Mouse (Mus musculus) skeletal muscle tissue, adult 2 months (tissue): ENCODE data around the gene Nelfe.
"Not testable (repeated sequence)": the region's sequence is repeated elsewhere in the genome, so short reads cannot be mapped to it uniquely, and the experiment has no call there.

Experiments used
- DNase-seq: peaks from one replicate; pipeline ENCODE4 v3.0.0-alpha.2; 2012; ENCODE audit warnings: low read depth, low spot score

Gene Nelfe

DNA sequence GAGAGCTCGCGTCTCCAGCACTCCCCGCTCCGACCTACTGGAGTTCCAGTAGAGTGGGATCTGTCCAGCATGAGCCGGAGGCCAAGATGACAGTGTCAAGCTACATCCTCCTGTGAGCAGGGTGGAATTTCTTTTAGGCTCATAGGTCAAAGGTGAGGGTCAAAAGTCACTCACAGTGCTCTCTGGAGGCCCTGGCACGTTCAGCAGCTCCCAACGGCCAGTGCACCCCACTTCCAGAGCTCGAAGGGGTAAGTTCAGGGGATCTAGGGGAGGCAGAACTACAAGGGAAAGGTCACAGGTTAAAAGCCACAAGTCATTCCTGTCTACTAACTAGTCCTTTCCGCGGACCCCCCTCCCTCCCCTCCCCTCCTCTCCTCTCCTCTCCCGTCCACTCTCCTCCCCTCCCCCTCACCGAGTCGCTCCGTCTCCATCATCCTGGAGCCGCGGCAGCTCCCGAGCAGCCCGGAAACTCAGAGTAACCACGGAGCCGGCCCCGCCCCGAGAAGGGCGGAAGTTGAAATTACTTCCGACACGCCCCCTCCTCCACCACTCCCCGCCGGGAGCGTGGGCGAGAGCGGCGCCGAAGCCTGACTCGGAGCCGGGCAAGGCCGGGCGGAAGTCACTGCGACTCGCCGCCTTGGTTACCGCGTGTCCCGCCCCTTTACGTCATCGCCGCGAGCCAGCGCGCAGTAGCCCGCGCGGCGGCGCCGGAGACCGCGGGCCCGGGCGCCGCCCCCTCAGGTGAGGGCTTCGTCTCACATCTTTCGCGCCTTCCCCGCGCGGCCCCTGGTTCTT lies at the start of gene Nelfe, which contains the start of gene Skiv2l:
TSS of gene Nelfe (plus strand) at position 670 of the 795 bp plus-strand sequence.
TSS of gene Skiv2l (minus strand) at position 489 of the 795 bp plus-strand sequence.
- DNase-seq: peak; percentile 95

- DNase-seq: not testable (repeated sequence)
These were observed 49.3 kb upstream of the Nelfe start for GRCm38 (mm10) chr17:34800781-34801305.

DNA sequence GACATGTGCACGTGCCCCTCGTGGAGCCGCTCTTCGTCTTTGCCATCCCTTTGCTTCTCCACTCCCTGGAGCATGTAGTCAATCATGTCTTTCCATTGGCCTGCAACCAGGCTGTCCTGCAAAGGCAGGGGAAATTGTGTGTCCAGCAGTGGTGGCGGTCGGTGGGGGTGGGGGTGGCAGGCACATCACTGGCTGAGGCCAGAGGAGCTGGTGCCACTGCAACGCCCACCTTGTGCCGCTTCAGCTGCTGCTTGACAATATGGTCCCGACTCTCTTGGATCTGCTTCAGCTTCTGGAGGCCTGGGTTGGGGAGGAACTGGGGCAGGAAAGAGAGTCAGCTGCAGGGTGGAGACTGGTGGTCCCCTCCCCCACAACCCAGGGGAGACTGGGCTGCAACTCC lies 47.4 kb upstream of the Nelfe start:
- DNase-seq: not testable (repeated sequence)

DNA sequence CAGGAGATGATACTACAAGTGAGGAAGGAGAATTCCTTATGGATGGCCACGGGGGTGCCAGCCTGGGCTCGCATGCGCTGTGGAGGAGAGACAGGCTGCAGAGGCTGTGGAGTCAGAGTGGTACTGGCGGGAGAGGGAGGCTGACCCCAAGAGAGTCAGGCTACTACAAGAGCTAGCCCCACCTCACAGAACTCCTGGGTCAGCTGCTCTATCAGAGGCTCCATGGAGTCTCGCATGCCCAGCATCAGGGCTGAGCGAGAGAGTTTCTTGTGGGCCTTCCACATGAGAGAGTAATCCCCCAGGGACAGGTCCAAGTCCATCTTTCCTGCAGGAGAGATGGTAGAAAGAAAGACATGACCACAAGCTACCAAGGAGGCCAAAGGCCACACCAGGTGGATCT lies 46.8 kb upstream of the Nelfe start:
- DNase-seq: not testable (repeated sequence)

GRCm38 (mm10) chr17:34804301-34804700 lies 45.9 kb upstream of the Nelfe start, which contains the start of gene Cyp21a1:
Gene Cyp21a1 (minus strand): TSS chr17:34804561.
- not testable (repeated sequence) for DNase-seq

GRCm38 (mm10) chr17:34804871-34805562 lies 45.2 kb upstream of the Nelfe start:
- no peak for DNase-seq

DNA sequence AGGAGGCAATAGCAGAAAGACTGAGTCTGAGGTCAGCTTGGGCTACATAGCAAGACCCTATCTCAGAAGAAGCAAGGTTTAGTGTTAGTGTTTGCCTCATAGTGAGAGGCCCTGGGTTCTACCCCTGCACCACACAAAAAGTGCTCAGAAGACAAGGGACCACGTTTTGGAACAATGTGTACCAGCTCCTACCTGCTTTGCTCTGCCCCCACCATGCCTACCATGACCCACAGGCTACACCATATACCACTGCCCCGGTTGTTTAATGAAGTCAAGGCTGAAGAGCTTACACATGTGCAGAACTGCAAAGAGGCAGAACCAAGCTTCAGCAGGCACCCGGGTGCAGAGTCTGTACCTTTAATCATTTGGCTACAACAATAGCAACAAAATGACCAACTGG lies 43.0 kb upstream of the Nelfe start:
- DNase-seq: no peak

DNA sequence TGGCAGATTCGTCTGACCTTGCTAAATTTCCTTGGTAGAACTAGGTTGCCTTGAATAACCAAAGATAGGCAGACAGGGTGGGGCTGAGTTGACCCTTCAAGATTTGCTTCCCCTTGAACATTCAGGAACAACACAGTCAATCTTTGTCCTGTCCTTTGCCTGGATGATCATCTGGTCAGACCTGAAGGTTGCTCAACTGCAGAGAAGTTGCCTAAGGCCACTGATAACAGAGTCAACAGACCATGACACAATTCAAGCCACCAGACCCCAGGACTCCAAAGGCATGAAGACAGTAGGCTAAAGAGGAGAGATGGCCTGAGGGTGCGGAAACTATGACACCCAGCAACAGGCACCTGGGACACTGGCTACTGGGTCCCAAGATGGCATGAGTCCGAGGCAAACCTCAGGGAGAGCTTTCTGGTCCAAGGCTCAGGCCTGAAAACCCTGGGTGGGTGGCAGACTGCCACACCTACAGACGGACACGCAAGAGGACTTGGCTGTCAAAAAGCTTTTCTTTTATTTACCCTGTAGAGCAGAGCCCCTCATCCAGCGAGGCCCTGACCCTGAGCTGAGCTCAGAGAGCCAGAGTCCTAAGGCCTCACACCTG lies 41.5 kb upstream of the Nelfe start:
- no peak for DNase-seq

DNA sequence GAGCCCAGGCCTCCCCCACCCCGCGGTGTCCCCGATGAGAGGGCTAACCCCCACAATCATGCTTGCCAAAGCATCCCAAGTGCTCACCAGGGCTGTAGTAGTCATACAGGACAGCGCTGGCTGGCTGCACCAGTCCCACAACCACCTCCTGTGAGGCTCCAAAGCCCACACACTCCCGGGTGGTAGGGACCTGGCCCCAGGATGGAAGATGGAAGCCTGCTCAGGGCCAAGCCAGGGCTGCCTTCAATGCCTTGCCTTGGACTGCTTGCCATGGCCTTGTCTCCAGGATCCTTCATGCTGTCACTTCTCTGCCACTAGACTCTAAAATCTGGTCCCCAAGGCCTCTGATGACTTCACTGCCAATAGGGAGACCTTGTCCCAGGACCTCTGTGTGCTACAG lies 39.8 kb upstream of the Nelfe start:
- DNase-seq: not testable (repeated sequence)

DNA sequence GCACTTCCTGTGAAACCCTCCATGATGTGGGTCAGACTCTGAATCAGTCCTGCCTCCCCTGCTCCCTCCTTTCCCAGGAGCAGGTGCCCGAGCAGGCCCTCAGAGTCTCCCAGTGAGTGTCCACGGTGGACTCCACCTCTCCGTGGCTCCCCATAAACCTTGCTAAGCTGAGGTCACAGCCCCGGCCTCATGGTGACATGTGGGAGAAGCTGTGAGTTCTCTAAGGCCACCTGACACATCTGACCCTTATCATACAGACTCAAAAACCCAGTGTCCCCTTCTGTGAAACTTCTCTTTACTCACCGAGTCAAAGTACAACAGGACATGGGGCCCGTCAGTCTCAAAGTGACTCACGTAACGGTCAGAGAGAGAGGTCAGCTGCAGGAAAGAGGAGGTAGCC lies 39.4 kb upstream of the Nelfe start:
- not testable (repeated sequence) for DNase-seq

- no peak for DNase-seq
These were observed 38.9 kb upstream of the Nelfe start for GRCm38 (mm10) chr17:34811275-34811674.

GRCm38 (mm10) chr17:34813747-34814146 lies 36.4 kb upstream of the Nelfe start:
- not testable (repeated sequence) for DNase-seq

GRCm38 (mm10) chr17:34814818-34815370 lies 35.3 kb upstream of the Nelfe start:
- no peak for DNase-seq

- not testable (repeated sequence) for DNase-seq
These were observed 19.4 kb upstream of the Nelfe start for GRCm38 (mm10) chr17:34830776-34831175.

- no peak for DNase-seq
These were observed 13.9 kb upstream of the Nelfe start for GRCm38 (mm10) chr17:34836155-34836855.

DNA sequence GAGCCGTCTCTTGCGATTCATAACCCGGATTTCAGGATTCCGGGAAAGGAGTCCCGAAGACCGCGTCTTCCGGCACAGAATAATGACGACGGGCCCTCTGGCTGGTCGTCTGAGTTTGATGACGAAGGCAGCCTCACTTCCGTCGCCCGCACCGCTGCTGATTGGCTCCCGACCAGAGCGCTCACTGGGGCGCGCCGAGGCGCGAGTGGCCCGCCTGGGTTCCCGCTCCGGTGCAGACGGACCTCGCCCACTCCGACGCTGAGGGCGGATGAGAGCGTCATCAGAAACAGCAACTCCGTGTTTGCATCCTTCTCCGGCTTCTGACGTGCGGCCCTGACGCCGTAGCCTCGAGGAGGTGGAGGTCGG lies 13.4 kb upstream of the Nelfe start, which contains the start of the genes Stk19 and Dxo:
TSS of gene Stk19 (minus strand) at position 90 of the 366 bp plus-strand sequence.
TSS of gene Dxo (plus strand) at position 164 of the 366 bp plus-strand sequence.
- DNase-seq: peak; percentile 94

GRCm38 (mm10) chr17:34837464-34838324 lies 12.5 kb upstream of the Nelfe start:
- no peak for DNase-seq

- DNase-seq: no peak
These were observed 11.4 kb upstream of the Nelfe start for GRCm38 (mm10) chr17:34838785-34839184.

GRCm38 (mm10) chr17:34840736-34841307 lies 9.4 kb upstream of the Nelfe start:
- DNase-seq: no peak

DNA sequence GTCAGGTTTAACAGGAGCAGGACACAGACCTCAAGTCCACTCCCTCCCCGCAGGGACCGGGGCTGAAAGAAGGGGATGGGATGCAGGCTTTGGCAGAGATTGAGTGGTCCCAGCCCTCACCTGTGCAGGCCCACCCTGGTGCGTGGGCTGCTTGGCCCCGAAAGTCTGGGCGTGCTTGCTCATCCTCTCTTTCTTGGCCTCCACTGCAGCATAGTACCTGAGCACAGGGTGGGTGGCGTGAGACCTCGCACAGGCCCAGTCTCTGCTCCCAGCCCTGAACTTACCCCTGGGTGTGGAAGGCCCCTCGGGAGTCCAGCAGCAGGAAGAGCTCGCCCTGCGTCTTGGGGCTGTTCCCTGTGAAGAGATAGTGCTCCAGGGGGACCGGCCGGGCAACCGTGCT lies 5.3 kb upstream of the Nelfe start:
- no peak for DNase-seq
